Mouse (Mus musculus) large intestine, adult 2 months (tissue): ENCODE data around the gene Pabpn1. TPM values are rescaled to one million over a fixed set of nuclear protein-coding genes. Genes with fewer than 3 reads are reported as not detected.

Source experiments
- polyA plus RNA-seq: library from polyadenylated mRNA; depleted of rRNA; stranded (reverse); fragments of >200 nt; gene quantifications from 2 replicates; pipeline ENCODE4 v1.2.3, GENCODE M21; 2012; rRNA removed

Gene Pabpn1
- polyA plus RNA-seq, 1 experiment = 77.8 TPM

Other genes with a start within 250 kb of the Pabpn1 start
- gene 1700123O20Rik, start 206.3 kb upstream of the Pabpn1 start, polyA plus RNA-seq = 59.2 and 60.6 TPM in 2 replicates
- 62.6 and 82.5 TPM in 2 replicates for gene Acin1, start 205.6 kb upstream of the Pabpn1 start, polyA plus RNA-seq
- gene Gm29776, start 193.7 kb upstream of the Pabpn1 start, polyA plus RNA-seq = 0.05 TPM in 1 of 2 replicates, not detected in the other
- gene Cebpe, start 180.3 kb upstream of the Pabpn1 start, polyA plus RNA-seq = 0.35 and 1.3 TPM in 2 replicates
- gene Slc7a8, start 110.6 kb upstream of the Pabpn1 start, polyA plus RNA-seq = 36.1 and 135 TPM in 2 replicates
- gene Rnf212b, start 78.4 kb upstream of the Pabpn1 start, polyA plus RNA-seq = not detected in 2 replicates
- gene Homez, start 21.5 kb upstream of the Pabpn1 start, polyA plus RNA-seq = 2.5 and 3.4 TPM in 2 replicates
- gene Ppp1r3e, start 14.9 kb upstream of the Pabpn1 start, polyA plus RNA-seq = 9.1 and 11.2 TPM in 2 replicates
- gene Bcl2l2, start 9.1 kb upstream of the Pabpn1 start, polyA plus RNA-seq = 31.6 and 48.3 TPM in 2 replicates
- gene Gm20521, start 9.1 kb upstream of the Pabpn1 start, polyA plus RNA-seq = 0.74 TPM in 1 of 2 replicates, not detected in the other
- 11.3 and 11.7 TPM in 2 replicates for gene Slc22a17, start 20.6 kb downstream of the Pabpn1 start, polyA plus RNA-seq
- gene Efs, start 33.6 kb downstream of the Pabpn1 start, polyA plus RNA-seq = 3.0 and 3.5 TPM in 2 replicates
- 0.21 and 0.50 TPM in 2 replicates for gene Il25, start 40.2 kb downstream of the Pabpn1 start, polyA plus RNA-seq
- gene Cmtm5, start 43.8 kb downstream of the Pabpn1 start, polyA plus RNA-seq = 1.0 and 1.8 TPM in 2 replicates
- gene Myh6, start 74.4 kb downstream of the Pabpn1 start, polyA plus RNA-seq = 0.01 and 0.07 TPM in 2 replicates
- gene Gm17428, start 84.4 kb downstream of the Pabpn1 start, polyA plus RNA-seq = not detected in 2 replicates
- 0.19 and 0.22 TPM in 2 replicates for gene Myh7, start 102.1 kb downstream of the Pabpn1 start, polyA plus RNA-seq
- gene Ngdn, start 123.0 kb downstream of the Pabpn1 start, polyA plus RNA-seq = 17.9 and 18.3 TPM in 2 replicates
- gene Zfhx2, start 199.8 kb downstream of the Pabpn1 start, polyA plus RNA-seq = 1.4 and 1.7 TPM in 2 replicates
- 7.2 and 7.5 TPM in 2 replicates for gene Thtpa, start 202.3 kb downstream of the Pabpn1 start, polyA plus RNA-seq
- 64.5 and 107 TPM in 2 replicates for gene Ap1g2, start 214.1 kb downstream of the Pabpn1 start, polyA plus RNA-seq
- gene Jph4, start 224.4 kb downstream of the Pabpn1 start, polyA plus RNA-seq = 0.52 and 0.92 TPM in 2 replicates